Mouse (Mus musculus) mouse embryonic stem cell (cell line): ENCODE measurements at regions not wholly inside any gene's neighbourhood (a gene's known extent, or its start where the extent isn't known, plus 50 kb on each side); places are given as distances from the start of the nearest gene placed in this dataset.

Experiments
- in situ Hi-C, 2 experiments: fragments of 300-500 bp; cut with MboI; formaldehyde crosslinking; loops; 1 replicate in 1 of 2; 3 replicates in 1 of 2; pipeline ENCODE4 v1.14.3; 2019 to 2020; ENCODE audit warnings: low sequenced_read_pairs in 2 of 2, low pct_unique_long_range_greater_than_20kb in 1 of 2, mixed read lengths in 1 of 2; ENCODE audit not compliant: unreplicated experiment in 1 of 2

GRCm38 (mm10) chr1:76634071-76634470 is 880.8 kb downstream of the Epha4 start:
- in situ Hi-C loops: no loop called here

- in situ Hi-C loops: no loop called here
Measured at GRCm38 (mm10) chr1:76637268-76638009, 877.4 kb downstream of the Epha4 start.

GRCm38 (mm10) chr1:76638010-76638400 is 876.9 kb downstream of the Epha4 start:
- in situ Hi-C loops: no loop called here

GRCm38 (mm10) chr1:76641181-76641711 is 873.6 kb downstream of the Epha4 start:
- in situ Hi-C loops: no loop called here

GRCm38 (mm10) chr1:76642703-76643102 is 872.2 kb downstream of the Epha4 start:
- in situ Hi-C loops: no loop called here

- in situ Hi-C loops: no loop called here
Measured at GRCm38 (mm10) chr1:76644895-76645294, 870.0 kb downstream of the Epha4 start.

- in situ Hi-C loops: no loop called here
Measured at GRCm38 (mm10) chr1:76654826-76655225, 860.1 kb downstream of the Epha4 start.

GRCm38 (mm10) chr1:76658228-76658627 is 856.7 kb downstream of the Epha4 start:
- in situ Hi-C loops: no loop called here

GRCm38 (mm10) chr1:76660146-76660545 is 854.7 kb downstream of the Epha4 start:
- in situ Hi-C loops: no loop called here

- in situ Hi-C loops: no loop called here
Measured at GRCm38 (mm10) chr1:76664381-76664780, 850.5 kb downstream of the Epha4 start.

GRCm38 (mm10) chr1:76676836-76677235 is 838.1 kb downstream of the Epha4 start:
- in situ Hi-C loops: no loop called here

- in situ Hi-C loops: no loop called here
Measured at GRCm38 (mm10) chr1:76705556-76705955, 809.3 kb downstream of the Epha4 start.

- in situ Hi-C loops: no loop called here
Measured at GRCm38 (mm10) chr1:76717639-76718292, 797.1 kb downstream of the Epha4 start.

- in situ Hi-C loops: no loop called here
Measured at GRCm38 (mm10) chr1:76724453-76724852, 790.4 kb downstream of the Epha4 start.

GRCm38 (mm10) chr1:76737003-76737402 is 777.9 kb downstream of the Epha4 start:
- in situ Hi-C loops: no loop called here

- in situ Hi-C loops: no loop called here
Measured at GRCm38 (mm10) chr1:76737663-76738062, 777.2 kb downstream of the Epha4 start.

- in situ Hi-C loops: no loop called here
Measured at GRCm38 (mm10) chr1:76772694-76773093, 742.2 kb downstream of the Epha4 start.

GRCm38 (mm10) chr1:76786871-76787270 is 728.0 kb downstream of the Epha4 start:
- in situ Hi-C loops: no loop called here

GRCm38 (mm10) chr1:76793438-76793837 is 721.5 kb downstream of the Epha4 start:
- in situ Hi-C loops: no loop called here

- in situ Hi-C loops: no loop called here
Measured at GRCm38 (mm10) chr1:76819906-76820305, 695.0 kb downstream of the Epha4 start.
